ENCODE assay signal across 23 mouse cellular contexts in genomic region chr13:9371387-9371786, GRCm38 (mm10).
"Had no signal": no experiment of that assay in that cellular context is flagged by ENCODE, and none has a peak within 500 bp of the region (broad histone marks: within the 10 kb centered on the region; RNA-seq: fewer than 3 reads in every experiment).

No protein-coding gene starts in this region.

- H3K4me3 ChIP-seq: heart, embryonic 10.5 days; heart, embryonic 12.5 days; hindbrain, embryonic 13.5 days; hindbrain, embryonic 15.5 days; layer of hippocampus, adult 2 months; limb, embryonic 10.5 days; limb, embryonic 12.5 days had no signal

- H3K27ac ChIP-seq: heart, embryonic 10.5 days; hindbrain, embryonic 13.5 days; hindbrain, embryonic 15.5 days; hindbrain, postnatal 0 days; layer of hippocampus, adult 2 months; limb, embryonic 10.5 days; limb, embryonic 12.5 days; liver, embryonic 14.5 days had no signal

- H3K9ac ChIP-seq: heart, embryonic 12.5 days; hindbrain, embryonic 13.5 days; hindbrain, embryonic 15.5 days; limb, embryonic 12.5 days; liver, embryonic 14.5 days had no signal

- DNase-seq: gastrocnemius, postnatal 14 days; gastrocnemius, postnatal 36 days; heart, adult 18-20 months; heart, postnatal 10 days; heart, postnatal 4 days; kidney, adult 18-20 months; kidney, adult 8-10 months; kidney, postnatal 10 days; kidney, postnatal 25 days; kidney, postnatal 4 days; layer of hippocampus, postnatal 36 days; liver had no signal

- H3K36me3 ChIP-seq: heart, embryonic 10.5 days; heart, embryonic 12.5 days; hindbrain, embryonic 13.5 days; hindbrain, embryonic 15.5 days; limb, embryonic 10.5 days; limb, embryonic 12.5 days had no signal

- ATAC-seq: hindbrain, postnatal 0 days; intestine, embryonic 16.5 days had no signal

- H3K4me1 ChIP-seq: heart, embryonic 10.5 days; hindbrain, embryonic 13.5 days; limb, embryonic 10.5 days; limb, embryonic 12.5 days had no signal

- H3K9me3 ChIP-seq: heart, embryonic 10.5 days; heart, embryonic 12.5 days; hindbrain, embryonic 13.5 days; hindbrain, embryonic 15.5 days; limb, embryonic 10.5 days; limb, embryonic 12.5 days had no signal

- H3K4me2 ChIP-seq: heart, embryonic 12.5 days; hindbrain, embryonic 13.5 days; hindbrain, embryonic 15.5 days; limb, embryonic 12.5 days; liver, embryonic 11.5 days had no signal

- H3K27me3 ChIP-seq: heart, embryonic 12.5 days; hindbrain, embryonic 13.5 days; hindbrain, embryonic 15.5 days; limb, embryonic 12.5 days had no signal
